Mouse (Mus musculus) heart, embryonic 11.5 days (tissue): ENCODE measurements around the gene Epb41l2. TPM values are rescaled to one million over a fixed set of nuclear protein-coding genes. Genes with fewer than 3 reads are reported as not detected.
A peak's percentile ranks its signal among the peaks of the same experiment; 100 is the strongest.

Source experiments
- ATAC-seq: fragments of 200-750 bp; cut with Nextera tagmentation; replicated peaks from 2 replicates; pipeline ENCODE4 v1.8.0; 2017; ENCODE audit warnings: moderate library complexity; ENCODE audit not compliant: insufficient number of reproducible peaks, low FRiP score, low TSS enrichment
- H3K27ac ChIP-seq: fragments of 300-500 bp; sonication (generic); 2 replicates; pipeline ENCODE4 v1.5.1; 2014; ENCODE audit warnings: mild to moderate bottlenecking, low read depth, low read length
- H3K27me3 ChIP-seq: fragments of 300-500 bp; sonication (generic); 2 replicates; pipeline ENCODE4 v1.6.1; 2014; ENCODE audit warnings: mild to moderate bottlenecking, low read length, mixed read lengths; ENCODE audit not compliant: control insufficient read depth, insufficient read depth
- H3K36me3 ChIP-seq: fragments of 300-500 bp; sonication (generic); 2 replicates; pipeline ENCODE4 v1.6.1; 2014; ENCODE audit warnings: mild to moderate bottlenecking, low read length, moderate library complexity, mixed read lengths; ENCODE audit not compliant: control insufficient read depth, insufficient read depth
- H3K4me1 ChIP-seq: fragments of 300-500 bp; sonication (generic); 2 replicates; pipeline ENCODE4 v1.6.1; 2014; ENCODE audit warnings: low read length; ENCODE audit not compliant: control insufficient read depth, insufficient read depth
- H3K4me2 ChIP-seq: fragments of 300-500 bp; sonication (generic); 2 replicates; pipeline ENCODE4 v1.6.1; 2014; ENCODE audit warnings: mild to moderate bottlenecking, moderate library complexity
- H3K4me3 ChIP-seq: fragments of 300-500 bp; sonication (generic); 2 replicates; pipeline ENCODE4 v1.5.1; 2014; ENCODE audit warnings: low read depth, low read length
- H3K9ac ChIP-seq: fragments of 300-500 bp; sonication (generic); 2 replicates; pipeline ENCODE4 v1.6.1; 2014; ENCODE audit warnings: mild to moderate bottlenecking, low read depth, low read length, moderate library complexity
- H3K9me3 ChIP-seq: fragments of 300-500 bp; sonication (generic); replicated peaks from 2 replicates; pipeline ENCODE4 v1.6.1; 2016; ENCODE audit warnings: low read length; ENCODE audit not compliant: control insufficient read depth
- WGBS: fragments of 180-500 bp; shearing (Covaris S2); extraction: QIAGEN DNeasy Blood & Tissue Kit; methylation state at CpG from one replicate; pipeline ENCODE4 v1.1.7; 2014; ENCODE audit not compliant: insufficient replicate concordance; 5-methylcytosine and 5-hydroxymethylcytosine counted together
- polyA plus RNA-seq: library from polyadenylated mRNA; unstranded; fragments of >200 nt; fragmentation: Nextera tagmentation; extraction: Ambion mirVana; gene quantifications from 2 replicates; pipeline ENCODE4 v1.2.1, GENCODE M21; 2014

Epb41l2 gene
- polyA plus RNA-seq, 1 experiment from 2014 or later = 51.5 TPM

DNA sequence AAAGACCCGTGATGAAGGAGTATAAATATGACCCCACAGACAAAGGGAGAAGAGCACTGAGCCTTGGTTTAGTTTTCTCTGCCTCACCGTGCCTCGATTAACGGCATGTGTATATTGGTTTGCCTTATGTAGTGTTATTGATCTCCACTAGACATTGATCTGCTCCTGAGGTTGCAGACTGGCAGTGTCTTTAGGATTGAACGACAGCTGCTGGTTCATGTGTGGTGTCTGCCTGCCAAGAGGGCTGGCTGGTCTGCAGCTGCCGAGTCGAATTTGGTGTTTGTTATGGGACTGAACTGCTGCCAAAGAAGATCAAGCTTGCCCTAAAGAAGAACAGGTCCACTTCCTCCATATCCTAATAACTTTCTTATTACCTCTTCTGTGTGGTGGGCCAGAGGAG is 5.2 kb upstream of the Epb41l2 start:
- Histone ChIP-seq H3K27ac (no peak overlapping the region), H3K27me3 (no peaks in the 10 kb centered on the region), H3K36me3 (no peaks in the 10 kb centered on the region), H3K9ac (no peak overlapping the region), H3K4me3 (no peak overlapping the region), H3K9me3 (no peaks in the 10 kb centered on the region), H3K4me2 (no peak overlapping the region), H3K4me1 (no peaks in the 10 kb centered on the region)
- ATAC-seq = no peak
- 87% methylated on average over 7 of the region's 7 CpGs for WGBS

DNA sequence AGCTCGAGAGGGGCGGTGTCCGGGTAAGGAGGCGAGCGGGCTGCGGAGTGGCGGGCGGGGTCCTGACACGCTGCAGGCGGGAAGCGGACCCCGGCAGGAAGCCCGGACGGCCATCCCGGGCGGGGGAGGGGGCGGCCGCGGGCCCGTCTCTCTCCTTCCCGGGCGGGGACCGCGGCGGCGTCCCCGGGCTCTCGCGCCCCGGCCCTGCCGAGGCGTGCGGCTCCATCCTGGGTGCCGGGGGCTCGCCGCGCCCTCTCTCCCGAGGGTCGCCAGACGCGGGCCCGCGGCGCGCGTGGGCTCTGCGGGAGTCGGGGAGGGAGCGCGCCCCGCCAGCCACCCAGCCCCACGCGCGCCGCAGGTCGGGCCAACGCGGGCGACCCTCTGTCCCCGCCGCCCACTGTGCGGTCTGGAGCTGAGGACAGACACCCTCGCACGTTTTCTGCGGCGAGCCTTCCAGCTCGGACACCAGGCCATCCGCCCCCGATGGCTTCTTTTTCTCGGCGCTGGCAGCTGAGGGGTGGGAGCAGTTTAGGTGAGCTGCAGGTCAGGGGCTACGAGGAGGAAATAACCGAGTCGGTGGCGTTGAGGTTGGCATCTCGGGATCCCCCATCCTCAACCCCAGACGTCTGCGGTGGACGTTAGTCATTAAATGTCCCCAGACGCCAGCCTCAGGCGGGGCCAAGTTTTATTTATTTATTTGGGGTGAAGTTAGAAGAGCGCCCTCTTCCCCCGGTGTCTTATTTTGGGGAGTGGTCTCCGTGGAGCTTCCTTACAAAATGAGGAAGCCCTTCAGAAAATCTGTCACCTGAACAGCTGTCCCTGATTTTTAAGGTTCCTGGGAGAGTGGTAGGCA is 587 bp downstream of the Epb41l2 start:
- peak overlapping the region; percentile 92 for H3K4me3 ChIP-seq
- H3K9me3 ChIP-seq = no peaks in the 10 kb centered on the region
- peaks cover 20% of the 10 kb centered on the region for H3K4me1 ChIP-seq
- H3K27ac ChIP-seq = peak overlapping the region; percentile 86
- peak overlapping the region; percentile 97 for H3K9ac ChIP-seq
- WGBS = under 1% methylated on average over 52 of the region's 84 CpGs
- peak overlapping the region; percentile 71 for H3K4me2 ChIP-seq
- no peaks in the 10 kb centered on the region for H3K27me3 ChIP-seq
- peak; percentile 52; the same call in 1 of the 2 replicates for ATAC-seq
- no peaks in the 10 kb centered on the region for H3K36me3 ChIP-seq

DNA sequence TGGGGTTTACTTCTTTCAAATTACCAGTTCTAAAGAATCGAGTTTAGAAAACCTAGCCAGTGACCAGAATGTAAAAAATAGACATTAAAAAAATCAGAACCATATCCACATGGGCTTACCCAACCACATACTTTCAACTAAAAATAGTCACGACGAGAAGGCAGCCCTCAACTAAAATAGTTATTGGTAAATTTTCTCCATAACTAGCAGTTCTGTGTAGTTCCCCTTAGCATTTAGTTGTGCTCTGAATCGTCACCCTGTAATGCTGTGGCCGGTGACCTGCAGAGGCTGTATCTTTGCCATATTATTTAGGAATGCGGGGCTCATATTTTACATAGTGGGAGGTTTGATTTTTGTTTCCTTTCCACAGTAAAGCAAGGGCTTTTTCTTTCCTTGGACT is 2.6 kb downstream of the Epb41l2 start:
- no peaks in the 10 kb centered on the region for H3K9me3 ChIP-seq
- H3K27me3 ChIP-seq = no peaks in the 10 kb centered on the region
- peak overlapping the region; percentile 71 for H3K4me2 ChIP-seq
- ATAC-seq = no peak
- H3K36me3 ChIP-seq = no peaks in the 10 kb centered on the region
- WGBS = 59% methylated on average over 6 of the region's 6 CpGs
- no peak overlapping the region; the same call in 1 of the 2 replicates for H3K27ac ChIP-seq
- no peak overlapping the region for H3K4me3 ChIP-seq
- 0 out of 2 replicates have a peak overlapping the region, but pooled peaks have one; percentile 10 for H3K9ac ChIP-seq
- H3K4me1 ChIP-seq = peaks cover 38% of the 10 kb centered on the region

DNA sequence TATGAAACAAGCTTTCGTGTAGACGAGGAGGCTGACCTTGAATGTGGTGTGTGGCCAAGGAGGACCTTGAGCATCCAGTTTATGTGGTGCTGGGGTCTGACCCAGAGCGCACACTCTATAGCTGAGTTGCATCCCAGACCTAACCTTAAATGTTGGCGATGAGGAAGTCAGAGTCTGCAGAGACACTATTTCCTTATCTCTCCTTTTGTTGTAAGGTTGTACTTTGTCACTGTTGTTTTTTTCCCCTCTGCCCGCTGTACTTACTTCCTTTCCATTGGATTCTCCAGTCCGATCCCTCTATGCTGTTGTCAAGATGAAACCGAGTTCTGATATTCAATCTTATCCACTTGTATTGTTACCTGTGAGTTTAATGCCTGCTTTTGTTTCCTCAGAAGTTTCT is 5.6 kb downstream of the Epb41l2 start:
- 74% methylated on average over 7 of the region's 7 CpGs for WGBS
- Histone ChIP-seq H3K9ac (no peak overlapping the region), H3K9me3 (no peaks in the 10 kb centered on the region), H3K4me1 (peaks cover 48% of the 10 kb centered on the region), H3K36me3 (no peaks in the 10 kb centered on the region), H3K27ac (no peak overlapping the region), H3K27me3 (no peaks in the 10 kb centered on the region), H3K4me2 (no peak overlapping the region), H3K4me3 (no peak overlapping the region)
- ATAC-seq = no peak

DNA sequence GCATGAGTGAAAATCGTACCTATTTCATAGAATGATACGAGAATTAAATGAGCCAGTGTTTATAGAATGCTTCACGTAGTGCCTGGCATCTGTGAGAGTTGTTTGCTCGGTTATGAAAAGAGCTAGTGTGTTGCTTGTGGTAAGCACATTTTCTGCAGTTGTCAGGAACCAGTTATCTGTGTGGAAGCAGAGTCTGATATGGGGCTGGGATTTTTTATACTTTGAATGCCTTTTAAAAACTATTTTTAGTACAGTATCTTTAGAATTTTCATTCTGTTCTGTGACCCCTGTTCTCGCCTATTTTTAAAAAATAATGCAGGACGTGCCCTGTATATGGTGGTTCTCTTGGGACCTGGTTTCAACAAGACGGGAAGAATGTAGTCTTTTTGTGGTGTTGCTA is 6.1 kb downstream of the Epb41l2 start:
- Histone ChIP-seq H3K36me3 (no peaks in the 10 kb centered on the region), H3K27ac (no peak overlapping the region), H3K4me1 (peaks cover 53% of the 10 kb centered on the region), H3K4me2 (no peak overlapping the region), H3K9ac (no peak overlapping the region), H3K9me3 (no peaks in the 10 kb centered on the region), H3K4me3 (no peak overlapping the region), H3K27me3 (no peaks in the 10 kb centered on the region)
- no peak for ATAC-seq
- 44% methylated on average over 7 of the region's 7 CpGs for WGBS

DNA sequence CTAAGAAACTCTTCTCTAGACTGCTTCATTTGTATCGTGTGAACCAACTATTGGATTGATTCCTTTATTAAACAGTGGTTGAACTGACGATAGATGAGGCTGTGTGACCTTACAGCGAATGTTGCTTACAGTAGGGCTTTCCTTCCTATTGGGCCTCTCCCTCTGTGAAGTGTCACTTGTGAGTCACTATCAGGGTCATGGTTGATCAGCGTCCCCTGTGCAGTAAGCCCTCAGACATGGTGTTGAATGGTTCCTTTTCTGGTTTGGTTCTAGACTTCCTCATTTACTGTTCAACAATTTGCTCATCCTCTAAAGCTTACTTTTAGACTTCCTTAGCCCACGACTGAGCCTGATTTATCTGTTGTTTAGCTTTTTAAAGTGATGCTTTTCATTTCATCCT is 7.1 kb downstream of the Epb41l2 start:
- WGBS = 59% methylated on average over 5 of the region's 5 CpGs
- Histone ChIP-seq H3K36me3 (no peaks in the 10 kb centered on the region), H3K4me3 (no peak overlapping the region), H3K27me3 (no peaks in the 10 kb centered on the region), H3K9ac (no peak overlapping the region), H3K27ac (no peak overlapping the region), H3K4me1 (peaks cover 47% of the 10 kb centered on the region), H3K9me3 (no peaks in the 10 kb centered on the region), H3K4me2 (no peak overlapping the region)
- ATAC-seq = no peak

DNA sequence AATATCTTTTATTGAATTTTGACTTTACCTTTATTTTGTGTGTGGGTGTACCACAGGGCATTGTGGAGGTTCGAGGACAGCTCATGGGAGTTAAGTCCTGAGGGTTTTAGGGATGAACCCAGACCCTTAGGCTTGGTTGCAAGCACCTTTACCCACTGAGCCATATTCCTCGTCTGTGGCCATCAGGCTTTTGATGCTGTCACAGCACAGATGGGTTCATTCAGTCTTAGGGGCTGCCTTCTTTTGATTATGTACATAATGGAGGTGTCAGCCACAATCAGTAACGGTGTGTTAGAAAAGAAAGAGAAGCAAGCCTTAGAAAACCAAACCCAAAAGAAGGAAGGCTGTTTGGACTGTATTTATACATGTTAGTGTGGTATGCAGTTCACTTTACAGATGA is 9.3 kb downstream of the Epb41l2 start:
- Histone ChIP-seq H3K36me3 (no peaks in the 10 kb centered on the region), H3K4me1 (peaks cover 54% of the 10 kb centered on the region), H3K9ac (no peak overlapping the region), H3K4me2 (no peak overlapping the region), H3K9me3 (no peaks in the 10 kb centered on the region), H3K27me3 (no peaks in the 10 kb centered on the region), H3K4me3 (no peak overlapping the region), H3K27ac (no peak overlapping the region)
- WGBS = 72% methylated on average over 3 of the region's 3 CpGs
- no peak for ATAC-seq

DNA sequence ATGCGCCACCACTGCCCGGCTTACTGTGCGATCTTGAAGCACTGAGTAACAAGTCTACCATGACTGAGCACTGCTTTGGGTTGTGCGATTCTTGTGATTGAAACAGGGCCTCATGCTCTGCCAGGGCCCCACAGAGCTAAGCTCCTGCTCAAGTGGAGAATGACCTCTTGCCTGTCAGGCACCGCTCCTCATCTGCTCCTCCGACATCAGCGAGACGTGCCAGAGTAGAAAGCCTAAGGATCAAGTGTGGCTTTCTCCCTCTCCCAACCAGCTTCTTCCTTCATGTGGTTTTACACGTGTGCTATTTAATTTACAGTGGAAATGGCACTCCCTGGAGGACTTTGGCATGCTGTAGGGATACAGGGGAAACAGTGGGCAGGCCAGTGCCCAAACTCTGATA is 10.1 kb downstream of the Epb41l2 start:
- H3K9me3 ChIP-seq = no peaks in the 10 kb centered on the region
- H3K4me1 ChIP-seq = peaks cover 59% of the 10 kb centered on the region
- no peak overlapping the region for H3K4me3 ChIP-seq
- no peak for ATAC-seq
- H3K4me2 ChIP-seq = no peak overlapping the region
- H3K27ac ChIP-seq = no peak overlapping the region
- no peaks in the 10 kb centered on the region for H3K27me3 ChIP-seq
- H3K36me3 ChIP-seq = no peaks in the 10 kb centered on the region
- WGBS = 68% methylated on average over 9 of the region's 9 CpGs
- H3K9ac ChIP-seq = no peak overlapping the region

DNA sequence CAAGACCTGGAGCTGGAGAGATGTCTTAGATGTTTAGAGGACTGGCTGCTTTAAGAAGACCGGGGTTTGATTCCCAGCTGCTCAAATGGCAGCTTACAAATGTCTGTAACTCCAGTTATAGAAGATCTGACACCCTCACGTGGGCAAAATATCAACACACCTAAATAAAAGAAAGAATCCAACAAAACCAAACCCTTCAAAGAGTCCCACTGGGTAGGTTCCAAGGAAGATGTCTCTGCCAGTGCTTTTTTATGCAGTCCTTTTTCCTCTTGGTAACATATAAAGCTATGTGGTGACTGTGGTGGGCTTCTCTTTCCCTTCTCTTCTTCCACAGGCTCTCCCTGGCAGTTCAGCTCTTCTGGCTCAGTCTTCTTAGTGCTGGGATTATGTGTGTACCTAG is 11.7 kb downstream of the Epb41l2 start:
- Histone ChIP-seq H3K36me3 (no peaks in the 10 kb centered on the region), H3K9me3 (no peaks in the 10 kb centered on the region), H3K4me2 (no peak overlapping the region), H3K4me1 (peaks cover 49% of the 10 kb centered on the region), H3K9ac (no peak overlapping the region), H3K4me3 (no peak overlapping the region), H3K27me3 (no peaks in the 10 kb centered on the region), H3K27ac (no peak overlapping the region)
- ATAC-seq = no peak
- WGBS = 70% methylated on average over 2 of the region's 2 CpGs
